Mouse (Mus musculus) megakaryocyte, embryonic 14.5 days (primary cell): ENCODE results near the gene Vmn2r37. TPM values are rescaled to one million over a fixed set of nuclear protein-coding genes. Genes with fewer than 3 reads are reported as not detected.
"Not testable (repeated sequence)": the region's sequence is repeated elsewhere in the genome, so short reads cannot be mapped to it uniquely, and the experiment has no call there.

Experiments used
- H3K27me3 ChIP-seq: replicated peaks from 2 replicates; pipeline ENCODE3; 2012; ENCODE audit warnings: inconsistent platforms
- H3K36me3 ChIP-seq: replicated peaks from 2 replicates; pipeline ENCODE3; 2012; ENCODE audit warnings: low read length, inconsistent platforms, mixed read lengths
- H3K4me1 ChIP-seq: 2 replicates; pipeline ENCODE4 v1.6.1; 2012; ENCODE audit warnings: inconsistent platforms
- H3K4me3 ChIP-seq: replicated peaks from 2 replicates; pipeline ENCODE3; 2012; ENCODE audit warnings: moderate library complexity, mild to moderate bottlenecking, inconsistent platforms
- H3K9me3 ChIP-seq: 2 replicates; pipeline ENCODE4 v1.6.1; 2012; ENCODE audit warnings: inconsistent platforms
- polyA plus RNA-seq: library from polyadenylated mRNA; stranded (reverse); fragments of >175 nt; gene quantifications from 2 replicates; pipeline ENCODE4 v1.2.3, GENCODE M21; 2012; ENCODE audit warnings: low replicate concordance; ENCODE audit not compliant: insufficient read depth

Vmn2r37 gene
- polyA plus RNA-seq, result not detected in 2 replicates

DNA sequence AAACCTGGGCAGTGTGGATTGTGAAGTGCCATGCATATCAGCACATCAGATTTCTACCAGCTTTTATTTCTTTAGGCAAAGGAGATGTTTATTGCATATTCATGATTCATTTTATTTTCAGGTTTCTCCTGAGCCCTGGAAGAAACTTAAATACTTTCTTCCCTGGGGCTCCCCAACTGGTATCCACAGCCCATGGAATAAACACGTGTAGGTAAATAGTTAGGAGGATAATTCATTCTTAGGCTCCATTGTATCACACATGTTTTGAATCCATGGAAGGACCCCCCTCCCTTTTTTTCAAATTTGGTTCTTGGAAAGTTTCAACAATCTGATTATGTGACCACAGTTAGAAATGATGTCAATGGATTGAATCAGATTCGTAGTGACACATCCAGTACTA lies at the start of gene Vmn2r37:
Vmn2r37 (minus strand) TSS at position 101 of the 400 bp plus-strand sequence.
- not testable (repeated sequence) for H3K9me3 ChIP-seq, H3K27me3 ChIP-seq, H3K36me3 ChIP-seq, H3K4me1 ChIP-seq, H3K4me3 ChIP-seq

Other genes starting within 250 kb of the Vmn2r37 start
- not detected in 2 replicates for gene Vmn2r39, start 192.9 kb downstream of the Vmn2r37 start, polyA plus RNA-seq
- not detected in 2 replicates for gene Vmn2r38, start 125.8 kb downstream of the Vmn2r37 start, polyA plus RNA-seq